Mouse (Mus musculus) ES-E14 (cell line): Measurements from ENCODE around the gene Aga.

ENCODE experiments used
- MAFK ChIP-seq: IDR thresholded peaks from 2 replicates; pipeline ENCODE4 v1.6.1; 2014; ENCODE audit warnings: mild to moderate bottlenecking, low read depth, low read length, inconsistent platforms; ENCODE audit not compliant: insufficient read depth
- ZC3H11A ChIP-seq: IDR thresholded peaks from 2 replicates; pipeline ENCODE4 v1.6.1; 2012; ENCODE audit warnings: low read depth, mild to moderate bottlenecking, inconsistent platforms, low read length, borderline replicate concordance

DNA sequence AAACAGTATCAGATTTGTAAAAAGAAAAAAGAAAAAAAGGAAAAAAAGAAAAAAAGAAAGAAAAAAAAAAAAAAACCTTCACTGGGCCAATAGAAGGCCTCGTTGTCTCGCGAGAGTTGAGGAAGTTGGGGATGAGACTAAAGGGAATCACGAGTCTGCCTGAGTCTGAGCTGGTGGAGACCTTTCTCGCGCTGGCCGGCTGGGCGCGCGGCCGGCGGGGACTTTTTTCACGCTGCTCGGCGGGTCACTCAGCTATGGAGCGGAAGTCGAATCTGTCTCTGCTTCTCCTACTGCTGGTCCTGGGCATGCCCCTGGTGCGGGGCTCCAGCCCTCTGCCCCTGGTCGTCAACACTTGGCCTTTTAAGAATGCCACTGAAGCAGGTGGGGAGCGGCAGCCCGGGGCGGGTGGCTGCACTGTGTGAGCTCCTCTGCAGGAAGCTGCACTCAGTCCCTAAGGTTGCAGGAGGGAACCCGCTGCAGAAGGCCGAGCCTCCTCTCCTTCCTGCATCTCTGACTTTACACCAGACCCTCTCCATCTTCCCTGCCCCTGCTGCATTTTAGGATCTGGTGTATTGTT lies at the start of gene Aga:
- TF ChIP-seq ZC3H11A, result no peak
- TF ChIP-seq MAFK, result no peak
